Mouse (Mus musculus): ENCODE data around the gene Gm28044.
"Not testable (repeated sequence)": the region's sequence is repeated elsewhere in the genome, so short reads cannot be mapped to it uniquely, and the experiment has no call there.

The Gm28044 gene

GRCm38 (mm10) chr13:67360131-67360744 is at the start of gene Gm28044, which contains the start of gene Zfp953:
TSS of gene Gm28044 (minus strand) at chr13:67360536.
TSS of gene Zfp953 (minus strand) at chr13:67360605.
- DNase-seq = peak; percentile 72 to 82

GRCm38 (mm10) chr13:67399183-67399903 is 39.0 kb upstream of the Gm28044 start, which contains the start of gene Zfp429:
TSS of gene Zfp429 (minus strand) at chr13:67399819.
- peak; percentile 56 to 67 for DNase-seq

- DNase-seq = not testable (repeated sequence)
Measured at GRCm38 (mm10) chr13:67376255-67376654, 15.9 kb upstream of the Gm28044 start.

GRCm38 (mm10) chr13:67375050-67375911 is 14.9 kb upstream of the Gm28044 start, which contains the start of the genes Gm28041 and Zfp456:
TSS of gene Gm28041 (minus strand) at chr13:67375733.
TSS of gene Zfp456 (minus strand) at chr13:67375810.
- DNase-seq = peak; percentile 65 to 80

- DNase-seq = no peak
Measured at GRCm38 (mm10) chr13:67351854-67352253, 8.5 kb downstream of the Gm28044 start.

- no peak for DNase-seq
Measured at GRCm38 (mm10) chr13:67343422-67343821, 16.9 kb downstream of the Gm28044 start.

- no peak for DNase-seq
Measured at GRCm38 (mm10) chr13:67332877-67333276, 27.5 kb downstream of the Gm28044 start.

- peak; percentile 60 to 79 for DNase-seq
Measured at GRCm38 (mm10) chr13:67332019-67332724, 28.2 kb downstream of the Gm28044 start, which contains the start of gene Zfp595. TSS of gene Zfp595 (minus strand) at chr13:67332570.

GRCm38 (mm10) chr13:67306718-67307117 is 53.6 kb downstream of the Gm28044 start:
- DNase-seq = no peak

- peak; percentile 62 to 76 for DNase-seq
Measured at GRCm38 (mm10) chr13:67305822-67306672, 54.3 kb downstream of the Gm28044 start, which contains the start of gene Zfp457. TSS of gene Zfp457 (minus strand) at chr13:67306485.

- no peak for DNase-seq
Measured at GRCm38 (mm10) chr13:67278314-67278713, 82.0 kb downstream of the Gm28044 start, which contains the start of gene Zfp458. TSS of gene Zfp458 (minus strand) at chr13:67278466.

- not testable (repeated sequence) for DNase-seq
Measured at GRCm38 (mm10) chr13:67269383-67270065, 90.8 kb downstream of the Gm28044 start.

GRCm38 (mm10) chr13:67268568-67269369 is 91.6 kb downstream of the Gm28044 start:
- DNase-seq = peak; percentile 40 to 72
